Mouse (Mus musculus) retina, postnatal 7 days (tissue): ENCODE data around the gene Bcas3.

Experiments
- DNase-seq: peaks from one replicate; pipeline ENCODE4 v3.0.0-alpha.2; 2012; ENCODE audit warnings: low read depth, low spot score

Bcas3 gene

GRCm38 (mm10) chr11:85791212-85791611 is 438.2 kb downstream of the Bcas3 start:
- no peak for DNase-seq

GRCm38 (mm10) chr11:85792534-85793215 is 439.7 kb downstream of the Bcas3 start:
- DNase-seq: no peak

DNA sequence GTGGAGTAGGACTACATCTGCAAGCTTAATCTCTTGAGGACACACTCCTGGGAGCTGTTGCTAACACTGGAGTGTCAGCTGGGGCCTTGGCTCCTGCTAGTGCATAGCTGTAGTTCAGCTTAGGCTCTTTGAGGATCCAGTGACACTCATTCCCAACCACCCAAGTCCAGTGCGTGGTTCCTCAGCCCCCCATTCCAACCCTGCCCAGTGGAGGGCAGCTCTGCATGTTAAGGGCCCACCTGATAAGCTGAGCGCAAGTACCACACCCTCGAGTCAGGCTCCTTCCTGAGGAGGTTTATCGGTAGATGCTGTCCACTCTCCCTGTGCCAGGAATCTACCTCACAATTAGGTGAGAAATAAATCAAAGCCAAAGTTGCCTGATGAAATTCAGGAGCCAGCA is 446.5 kb downstream of the Bcas3 start:
- DNase-seq: no peak

DNA sequence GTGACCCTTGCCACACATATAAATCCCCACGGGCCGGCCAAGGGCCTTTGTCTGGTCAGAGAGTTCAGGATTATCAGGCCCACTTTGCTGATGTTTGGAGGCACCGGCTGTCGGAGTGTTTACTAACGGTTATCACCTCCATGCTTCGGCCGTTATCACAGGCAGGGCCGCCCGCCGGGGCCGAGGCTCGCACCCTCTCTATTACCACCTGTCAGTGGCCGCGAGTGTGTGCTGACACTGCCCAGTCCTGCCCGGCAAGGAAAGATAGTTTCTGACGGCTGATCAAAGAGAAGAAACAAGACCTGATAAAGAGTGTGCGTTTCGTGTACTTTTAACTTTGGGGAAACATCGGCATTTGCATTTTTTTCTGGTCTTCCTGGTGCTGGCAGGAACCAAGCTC is 446.9 kb downstream of the Bcas3 start:
- no peak for DNase-seq

DNA sequence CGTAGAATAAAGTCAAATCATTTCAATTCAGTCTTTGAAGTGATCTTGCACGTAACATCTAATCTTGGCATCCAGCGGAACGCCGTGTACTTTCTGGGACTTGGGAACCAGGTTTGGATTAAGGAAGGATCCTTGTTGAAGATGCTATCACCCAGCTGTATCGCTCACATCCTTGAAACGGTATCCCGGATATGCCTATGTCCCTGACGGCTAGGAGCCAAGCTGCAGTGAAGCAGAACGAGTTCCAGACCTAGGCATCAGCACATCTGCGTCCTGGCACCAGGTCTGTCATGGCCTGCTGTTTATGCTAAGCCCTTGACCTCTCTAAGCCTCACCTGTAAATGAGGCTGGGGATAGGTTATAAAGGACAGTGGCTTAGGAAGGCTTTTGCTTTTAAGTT is 447.4 kb downstream of the Bcas3 start:
- no peak for DNase-seq

GRCm38 (mm10) chr11:85804048-85804447 is 451.1 kb downstream of the Bcas3 start:
- no peak for DNase-seq

- no peak for DNase-seq
These were observed 452.8 kb downstream of the Bcas3 start for GRCm38 (mm10) chr11:85805779-85806178.

DNA sequence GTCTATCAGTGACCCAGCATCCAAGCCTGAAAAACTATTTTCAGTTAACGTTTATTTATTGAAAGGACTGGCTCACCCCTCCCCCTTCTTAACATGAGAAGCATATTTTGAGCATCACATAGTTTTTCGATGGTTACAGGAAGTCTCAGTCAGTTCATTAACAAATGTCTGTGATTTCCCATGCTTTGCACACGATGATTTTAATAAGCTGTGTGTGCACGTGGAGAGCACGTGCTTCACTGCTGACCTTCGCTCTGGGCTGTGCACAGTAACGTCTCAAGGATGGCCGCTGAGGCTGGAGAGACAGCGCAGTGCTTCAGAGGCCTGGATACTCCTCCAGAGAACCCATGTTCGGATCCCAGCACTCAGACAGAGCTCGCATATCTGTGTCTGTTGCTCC is 454.4 kb downstream of the Bcas3 start:
- DNase-seq: no peak

DNA sequence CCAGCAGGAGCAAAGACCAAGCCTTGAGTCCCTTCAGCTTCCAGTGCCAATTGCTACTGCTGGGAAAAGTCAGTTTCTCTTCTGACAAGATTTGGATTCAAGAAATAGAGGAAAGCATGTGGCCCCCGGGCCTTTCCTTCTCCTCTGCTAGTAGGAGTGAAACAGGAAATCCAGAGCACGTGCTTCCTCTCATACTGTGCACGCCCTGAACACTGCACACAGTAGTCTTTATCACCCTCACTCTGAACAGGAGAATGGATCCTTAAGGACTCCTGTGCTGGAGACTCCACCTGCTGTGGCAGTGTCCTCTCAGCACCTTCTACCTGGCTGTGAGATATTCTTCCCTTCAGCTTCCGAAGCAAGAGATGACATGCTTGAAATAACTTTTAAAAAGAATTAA is 458.3 kb downstream of the Bcas3 start:
- no peak for DNase-seq

DNA sequence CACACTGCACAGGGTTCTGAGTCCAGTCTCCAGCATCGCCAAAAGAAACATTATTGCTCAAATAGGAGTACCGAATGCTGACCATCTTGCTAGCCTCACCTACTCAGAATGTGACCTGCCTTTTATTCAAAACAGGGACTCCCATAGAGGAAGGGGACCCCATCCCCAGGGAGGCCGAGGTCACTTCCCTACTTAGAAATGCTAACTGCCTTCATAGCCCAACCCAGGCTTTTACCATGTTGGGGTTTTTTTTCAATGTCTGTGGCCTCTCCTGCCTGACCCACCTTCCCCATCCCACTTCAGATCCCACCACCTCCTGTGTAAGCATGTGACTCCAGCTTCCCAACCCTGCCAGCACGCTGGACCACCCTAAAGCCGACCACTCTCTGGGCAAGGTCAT is 458.7 kb downstream of the Bcas3 start:
- DNase-seq: no peak

- DNase-seq: no peak
These were observed 459.4 kb downstream of the Bcas3 start for GRCm38 (mm10) chr11:85812201-85812966.

DNA sequence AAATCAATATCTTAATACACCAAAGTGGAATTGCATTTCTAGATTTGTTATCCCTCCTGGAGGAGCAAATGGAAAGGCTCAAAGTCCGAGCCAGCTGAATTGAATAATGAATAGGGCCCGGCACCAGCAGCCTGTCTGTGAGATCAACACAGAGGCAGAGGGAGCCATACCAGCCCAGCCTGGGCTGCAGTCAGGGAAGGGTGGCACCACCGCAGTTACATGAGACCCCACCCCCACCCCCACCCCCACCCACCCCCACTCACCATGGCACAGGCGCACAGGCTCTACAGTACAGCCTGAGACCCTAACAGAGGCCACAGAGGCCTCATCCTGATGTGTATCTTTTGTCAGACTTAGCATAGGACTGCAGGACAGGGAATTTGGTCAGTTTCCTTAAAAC is 461.7 kb downstream of the Bcas3 start:
- no peak for DNase-seq

DNA sequence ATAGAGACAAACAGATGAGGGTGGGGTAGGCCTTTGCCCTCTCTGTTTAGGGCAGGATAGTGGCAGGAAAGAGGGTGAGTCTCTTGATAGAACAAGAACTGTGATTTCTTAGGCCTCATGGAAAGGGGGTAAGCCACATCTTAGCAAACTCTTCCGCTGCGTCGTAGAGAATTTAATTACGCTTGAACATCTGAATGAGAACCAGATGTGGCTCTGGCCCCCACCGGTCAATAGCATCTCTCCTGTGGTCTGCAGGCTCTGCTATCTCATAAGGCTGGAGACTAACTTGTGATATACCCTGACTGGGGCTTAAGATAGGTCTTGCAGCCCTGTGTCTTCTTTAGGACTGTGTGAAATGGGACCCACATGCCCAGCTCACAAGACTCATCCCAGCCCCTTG is 463.5 kb downstream of the Bcas3 start:
- no peak for DNase-seq

- DNase-seq: no peak
These were observed 465.4 kb downstream of the Bcas3 start for GRCm38 (mm10) chr11:85818401-85818800.

DNA sequence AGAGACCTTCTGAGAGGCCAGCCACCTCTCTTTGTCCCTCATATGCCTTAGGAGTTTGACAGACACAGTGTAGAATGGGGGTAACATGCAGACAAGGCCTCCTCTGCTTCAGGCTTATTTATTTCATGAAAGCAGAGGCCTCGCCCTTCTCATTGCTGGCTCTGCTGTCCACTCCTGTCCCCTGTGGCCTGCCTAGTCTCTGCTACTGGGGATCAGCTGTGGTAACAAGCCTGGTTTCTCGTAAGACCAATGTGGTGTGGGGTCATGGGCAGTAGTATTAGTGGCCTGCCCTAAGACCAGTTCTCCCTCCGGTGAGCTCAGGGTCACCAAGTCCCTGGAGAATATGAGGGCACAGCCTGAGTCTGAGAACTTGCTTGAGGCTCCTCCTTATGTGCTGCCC is 468.0 kb downstream of the Bcas3 start:
- DNase-seq: no peak

DNA sequence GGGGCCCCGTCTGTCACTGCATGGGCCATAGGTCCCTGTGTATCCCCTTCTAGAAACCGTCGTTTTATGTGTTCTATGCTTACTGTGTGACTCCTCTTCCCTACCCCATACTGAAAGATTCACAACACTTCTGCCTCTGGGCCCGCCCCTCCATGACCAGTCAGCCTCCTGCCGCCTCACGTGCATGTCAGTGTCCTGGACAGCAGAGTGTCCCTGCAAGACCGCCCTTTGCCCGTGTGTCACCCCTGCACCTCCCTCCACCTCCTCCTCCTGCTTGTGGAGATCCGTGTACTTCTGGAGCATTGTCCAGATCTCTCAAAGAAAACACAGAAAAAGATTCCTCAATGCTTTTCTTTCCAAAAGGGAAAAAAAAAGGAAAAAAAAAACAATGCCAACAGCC is 468.7 kb downstream of the Bcas3 start:
- DNase-seq: no peak

GRCm38 (mm10) chr11:85823181-85823580 is 470.2 kb downstream of the Bcas3 start:
- no peak for DNase-seq

- no peak for DNase-seq
These were observed 470.8 kb downstream of the Bcas3 start for GRCm38 (mm10) chr11:85823794-85824193.

DNA sequence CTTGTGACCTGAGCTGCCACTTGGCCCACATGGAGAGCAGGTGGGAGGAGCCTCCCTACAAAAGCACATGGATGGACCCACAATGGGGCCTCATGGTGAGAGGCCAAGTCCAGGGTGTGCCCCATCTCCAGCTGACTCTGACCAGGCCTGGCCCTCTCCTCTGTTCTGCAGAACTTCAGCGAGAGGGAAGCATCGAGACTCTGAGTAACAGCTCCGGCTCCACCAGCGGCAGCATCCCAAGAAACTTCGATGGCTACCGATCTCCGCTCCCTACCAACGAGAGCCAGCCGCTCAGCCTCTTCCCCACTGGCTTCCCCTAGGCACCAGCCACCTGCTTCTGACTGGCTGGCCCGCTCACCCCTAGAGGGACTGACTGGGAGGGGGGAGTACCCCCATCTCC is 472.1 kb downstream of the Bcas3 start:
- DNase-seq: no peak

- DNase-seq: no peak
These were observed 472.9 kb downstream of the Bcas3 start for GRCm38 (mm10) chr11:85825823-85826222.

DNA sequence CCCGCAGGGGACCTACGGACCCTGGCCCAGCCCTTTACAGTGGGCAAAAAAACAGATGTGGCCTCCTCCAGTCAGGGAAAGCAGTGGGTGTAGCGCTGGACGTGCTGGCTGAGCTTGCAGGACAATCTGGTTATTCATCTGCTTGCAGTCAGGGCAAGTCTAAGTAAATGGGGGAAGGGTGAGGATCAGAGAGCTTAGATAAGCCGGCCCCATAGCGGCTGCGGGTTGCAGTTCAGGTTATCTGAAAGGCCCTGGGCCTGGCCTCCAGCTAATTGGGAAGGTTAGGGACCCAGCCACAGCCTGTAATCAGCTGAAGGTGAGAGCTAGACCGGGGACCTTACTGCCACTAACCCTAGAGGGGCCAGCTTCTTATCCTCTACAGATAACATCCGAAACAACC is 474.4 kb downstream of the Bcas3 start:
- no peak for DNase-seq

DNA sequence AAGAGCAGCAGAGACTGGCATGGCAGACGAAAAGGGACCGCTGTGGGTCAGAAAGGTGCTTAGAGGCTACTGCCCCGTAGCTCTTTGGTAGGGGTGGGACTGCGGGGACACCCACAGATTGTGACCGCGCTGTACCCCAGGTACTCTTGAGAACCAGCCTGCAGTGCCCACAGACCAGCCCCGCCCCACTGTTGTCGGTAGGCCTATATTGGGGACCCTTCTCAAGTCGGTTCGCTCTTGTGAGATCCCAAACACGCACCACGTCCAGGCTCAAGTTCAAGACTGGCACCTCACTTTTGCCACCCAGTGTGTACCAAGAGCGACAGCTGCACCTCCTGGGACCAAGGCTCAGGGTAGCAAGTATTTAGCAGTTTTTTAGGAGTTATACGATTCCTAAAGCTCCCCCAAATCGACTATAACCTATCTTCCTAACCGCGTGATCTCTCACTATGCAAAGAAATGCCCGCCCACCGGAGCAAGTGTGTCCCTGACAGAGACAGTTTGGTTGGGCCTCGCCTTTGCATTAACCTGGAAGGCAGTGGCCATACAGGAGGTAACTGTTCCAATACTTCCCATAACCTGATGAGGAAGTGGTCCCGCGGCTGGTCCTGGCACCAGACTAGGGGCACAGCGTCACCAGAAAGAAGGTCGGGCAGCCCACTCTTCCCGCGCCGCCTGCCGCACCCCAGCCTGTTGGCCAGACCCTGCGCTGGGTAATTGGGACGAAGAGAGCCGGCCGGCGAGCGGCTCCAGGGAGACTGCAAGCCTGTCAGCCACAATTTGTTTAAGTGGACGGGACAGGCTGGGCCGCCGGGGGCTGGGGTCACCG is 475.9 kb downstream of the Bcas3 start:
- DNase-seq: no peak
